Mouse (Mus musculus) midbrain, embryonic 10.5 days (tissue): Measurements from ENCODE around the gene Brd1. TPM values are rescaled to one million over a fixed set of nuclear protein-coding genes. Genes with fewer than 3 reads are reported as not detected.
A peak's percentile ranks its signal among the peaks of the same experiment; 100 is the strongest.
"Not testable (repeated sequence)": the region's sequence is repeated elsewhere in the genome, so short reads cannot be mapped to it uniquely, and the experiment has no call there.

Source experiments
- DNase-seq: peaks from one replicate; pipeline ENCODE4 v3.0.0-alpha.2; 2017; ENCODE audit warnings: low spot score
- H3K27ac ChIP-seq: fragments of 300-500 bp; sonication (generic); replicated peaks from 2 replicates; pipeline ENCODE4 v1.5.1; 2016; ENCODE audit warnings: mild to moderate bottlenecking
- H3K27me3 ChIP-seq: fragments of 300-500 bp; sonication (generic); 2 replicates; pipeline ENCODE4 v1.6.1; 2016; ENCODE audit warnings: low read depth, mild to moderate bottlenecking; ENCODE audit not compliant: poor library complexity, severe bottlenecking
- H3K36me3 ChIP-seq: fragments of 300-500 bp; sonication (generic); 2 replicates; pipeline ENCODE4 v1.6.1; 2016; ENCODE audit warnings: mild to moderate bottlenecking, moderate library complexity
- H3K4me1 ChIP-seq: fragments of 300-500 bp; sonication (generic); 2 replicates; pipeline ENCODE4 v1.6.1; 2016
- H3K4me3 ChIP-seq: fragments of 300-500 bp; sonication (generic); 2 replicates; pipeline ENCODE4 v1.5.1; 2016; ENCODE audit warnings: mild to moderate bottlenecking, moderate library complexity
- H3K9me3 ChIP-seq: fragments of 300-500 bp; sonication (generic); replicated peaks from 2 replicates; pipeline ENCODE4 v1.6.1; 2016; ENCODE audit warnings: mild to moderate bottlenecking
- WGBS: fragments of 180-500 bp; shearing (Covaris S2); methylation state at CpG from one replicate; pipeline ENCODE4 v1.1.7; 2016; 5-methylcytosine and 5-hydroxymethylcytosine counted together
- polyA plus RNA-seq: library from polyadenylated mRNA; unstranded; fragments of >200 nt; fragmentation: Nextera tagmentation; extraction: Ambion mirVana; gene quantifications from 2 replicates; pipeline ENCODE4 v1.2.1, GENCODE M21; 2016

The Brd1 gene
- polyA plus RNA-seq = 19.6 and 19.9 TPM in 2 replicates

GRCm38 (mm10) chr15:88733834-88734571 lies at the start of gene Brd1:
Gene Brd1 (minus strand): TSS chr15:88734233.
- no peaks in the 10 kb centered on the region for H3K9me3 ChIP-seq
- no peaks in the 10 kb centered on the region for H3K27me3 ChIP-seq
- peaks cover 25% of the 10 kb centered on the region for H3K36me3 ChIP-seq
- peak within 1 kb of the TSS; percentile 97 for H3K27ac ChIP-seq
- peaks cover 31% of the 10 kb centered on the region for H3K4me1 ChIP-seq
- H3K4me3 ChIP-seq = peak within 1 kb of the TSS; percentile 99
- WGBS = 13% methylated on average over 103 of the region's 103 CpGs
- DNase-seq = peak; percentile 79

GRCm38 (mm10) chr15:88774630-88775029 lies 40.6 kb upstream of the Brd1 start:
- H3K27me3 ChIP-seq, DNase-seq, H3K4me3 ChIP-seq, H3K27ac ChIP-seq, H3K4me1 ChIP-seq: not testable (repeated sequence)
- peaks cover 93% of the 10 kb centered on the region for H3K36me3 ChIP-seq
- WGBS = 99% methylated on average over 5 of the region's 5 CpGs
- peaks cover 12% of the 10 kb centered on the region; the same call in 1 of the 2 replicates for H3K9me3 ChIP-seq

- Histone ChIP-seq H3K27ac (no peak overlapping the region), H3K4me3 (no peak overlapping the region), H3K27me3 (no peaks in the 10 kb centered on the region), H3K4me1 (no peaks in the 10 kb centered on the region), H3K36me3 (peaks cover 86% of the 10 kb centered on the region), H3K9me3 (peaks cover 12% of the 10 kb centered on the region; the same call in 1 of the 2 replicates)
- WGBS = 92% methylated on average over 1 of the region's 1 CpGs
- no peak for DNase-seq
Observed at GRCm38 (mm10) chr15:88768537-88768936, 34.5 kb upstream of the Brd1 start.

GRCm38 (mm10) chr15:88766139-88766538 lies 32.1 kb upstream of the Brd1 start:
- not testable (repeated sequence) for H3K4me1 ChIP-seq, H3K27me3 ChIP-seq, H3K27ac ChIP-seq, H3K4me3 ChIP-seq, DNase-seq
- H3K36me3 ChIP-seq = peaks cover 86% of the 10 kb centered on the region
- WGBS = 93% methylated on average over 2 of the region's 2 CpGs
- peaks cover 10% of the 10 kb centered on the region; the same call in 1 of the 2 replicates for H3K9me3 ChIP-seq

- H3K27ac ChIP-seq = no peak overlapping the region
- no peaks in the 10 kb centered on the region for H3K4me1 ChIP-seq
- no peak for DNase-seq
- no peaks in the 10 kb centered on the region for H3K9me3 ChIP-seq
- no peak overlapping the region for H3K4me3 ChIP-seq
- 93% methylated on average over 4 of the region's 4 CpGs for WGBS
- H3K36me3 ChIP-seq = peaks cover 97% of the 10 kb centered on the region
- no peaks in the 10 kb centered on the region for H3K27me3 ChIP-seq
Observed at GRCm38 (mm10) chr15:88761551-88761950, 27.5 kb upstream of the Brd1 start.

- no peak overlapping the region for H3K27ac ChIP-seq
- peaks cover 87% of the 10 kb centered on the region for H3K36me3 ChIP-seq
- no peak overlapping the region for H3K4me3 ChIP-seq
- peaks cover 10% of the 10 kb centered on the region for H3K4me1 ChIP-seq
- no peaks in the 10 kb centered on the region for H3K9me3 ChIP-seq
- WGBS = 93% methylated on average over 3 of the region's 3 CpGs
- no peak for DNase-seq
- H3K27me3 ChIP-seq = no peaks in the 10 kb centered on the region
Observed at GRCm38 (mm10) chr15:88758061-88758460, 24.0 kb upstream of the Brd1 start.

- Histone ChIP-seq H3K27me3 (no peaks in the 10 kb centered on the region), H3K9me3 (no peaks in the 10 kb centered on the region), H3K4me1 (peaks cover 21% of the 10 kb centered on the region), H3K36me3 (peaks cover 64% of the 10 kb centered on the region), H3K4me3 (no peak overlapping the region), H3K27ac (no peak overlapping the region)
- DNase-seq = no peak
- WGBS = 98% methylated on average over 18 of the region's 18 CpGs
Observed at GRCm38 (mm10) chr15:88755761-88756160, 21.7 kb upstream of the Brd1 start.

GRCm38 (mm10) chr15:88754896-88755295 lies 20.9 kb upstream of the Brd1 start:
- WGBS = 95% methylated on average over 2 of the region's 2 CpGs
- no peak overlapping the region for H3K27ac ChIP-seq
- no peaks in the 10 kb centered on the region for H3K27me3 ChIP-seq
- peaks cover 28% of the 10 kb centered on the region for H3K4me1 ChIP-seq
- no peak for DNase-seq
- no peaks in the 10 kb centered on the region for H3K9me3 ChIP-seq
- H3K36me3 ChIP-seq = peaks cover 55% of the 10 kb centered on the region
- no peak overlapping the region for H3K4me3 ChIP-seq

GRCm38 (mm10) chr15:88752403-88752733 lies 18.3 kb upstream of the Brd1 start:
- Histone ChIP-seq H3K36me3 (peaks cover 30% of the 10 kb centered on the region), H3K4me3 (peak overlapping the region; percentile 95), H3K4me1 (peaks cover 28% of the 10 kb centered on the region), H3K27me3 (no peaks in the 10 kb centered on the region), H3K27ac (peak overlapping the region; percentile 98), H3K9me3 (no peaks in the 10 kb centered on the region)
- no peak for DNase-seq
- WGBS = 2% methylated on average over 8 of the region's 8 CpGs

- DNase-seq = peak; percentile 74
- no peaks in the 10 kb centered on the region for H3K9me3 ChIP-seq
- H3K4me3 ChIP-seq = peak within 1 kb of the TSS; percentile 95
- H3K27me3 ChIP-seq = no peaks in the 10 kb centered on the region
- H3K36me3 ChIP-seq = peaks cover 24% of the 10 kb centered on the region
- WGBS = under 1% methylated on average over 114 of the region's 119 CpGs
- H3K4me1 ChIP-seq = peaks cover 28% of the 10 kb centered on the region
- H3K27ac ChIP-seq = peak within 1 kb of the TSS; percentile 98
Observed at GRCm38 (mm10) chr15:88751564-88752402, 17.8 kb upstream of the Brd1 start, which contains the start of gene Zbed4. Gene Zbed4 (plus strand): TSS chr15:88751660.

GRCm38 (mm10) chr15:88750677-88751563 lies 16.9 kb upstream of the Brd1 start:
- peak; percentile 99 for DNase-seq
- 7% methylated on average over 54 of the region's 54 CpGs for WGBS
- Histone ChIP-seq H3K9me3 (no peaks in the 10 kb centered on the region), H3K4me1 (peaks cover 28% of the 10 kb centered on the region), H3K4me3 (peak overlapping the region; percentile 95), H3K27ac (peak overlapping the region; percentile 98), H3K36me3 (peaks cover 15% of the 10 kb centered on the region), H3K27me3 (no peaks in the 10 kb centered on the region)

GRCm38 (mm10) chr15:88750032-88750431 lies 16.0 kb upstream of the Brd1 start:
- Histone ChIP-seq H3K4me3 (peak overlapping the region; percentile 95; the same call in 1 of the 2 replicates), H3K27ac (no peak overlapping the region; the same call in 1 of the 2 replicates)
- WGBS = 92% methylated on average over 10 of the region's 10 CpGs

More at GRCm38 (mm10) chr15:88750032-88750431, 16.0 kb upstream of the Brd1 start:
- Histone ChIP-seq H3K4me1 (peaks cover 28% of the 10 kb centered on the region), H3K27me3 (no peaks in the 10 kb centered on the region), H3K9me3 (no peaks in the 10 kb centered on the region), H3K36me3 (peaks cover 6% of the 10 kb centered on the region)
- no peak for DNase-seq
